Mouse (Mus musculus) heart, embryonic 11.5 days (tissue): ENCODE measurements at regions not wholly inside any gene's neighbourhood (a gene's known extent, or its start where the extent isn't known, plus 50 kb on each side); places are given as distances from the start of the nearest gene placed in this dataset.

Source experiments
- ATAC-seq: fragments of 200-750 bp; cut with Nextera tagmentation; replicated peaks from 2 replicates; pipeline ENCODE4 v1.8.0; 2017; ENCODE audit warnings: moderate library complexity; ENCODE audit not compliant: insufficient number of reproducible peaks, low FRiP score, low TSS enrichment
- H3K27ac ChIP-seq: fragments of 300-500 bp; sonication (generic); 2 replicates; pipeline ENCODE4 v1.5.1; 2014; ENCODE audit warnings: mild to moderate bottlenecking, low read depth, low read length
- H3K27me3 ChIP-seq: fragments of 300-500 bp; sonication (generic); 2 replicates; pipeline ENCODE4 v1.6.1; 2014; ENCODE audit warnings: mild to moderate bottlenecking, low read length, mixed read lengths; ENCODE audit not compliant: control insufficient read depth, insufficient read depth
- H3K36me3 ChIP-seq: fragments of 300-500 bp; sonication (generic); 2 replicates; pipeline ENCODE4 v1.6.1; 2014; ENCODE audit warnings: mild to moderate bottlenecking, low read length, moderate library complexity, mixed read lengths; ENCODE audit not compliant: control insufficient read depth, insufficient read depth
- H3K4me1 ChIP-seq: fragments of 300-500 bp; sonication (generic); 2 replicates; pipeline ENCODE4 v1.6.1; 2014; ENCODE audit warnings: low read length; ENCODE audit not compliant: control insufficient read depth, insufficient read depth
- H3K4me2 ChIP-seq: fragments of 300-500 bp; sonication (generic); 2 replicates; pipeline ENCODE4 v1.6.1; 2014; ENCODE audit warnings: mild to moderate bottlenecking, moderate library complexity
- H3K4me3 ChIP-seq: fragments of 300-500 bp; sonication (generic); 2 replicates; pipeline ENCODE4 v1.5.1; 2014; ENCODE audit warnings: low read depth, low read length
- H3K9ac ChIP-seq: fragments of 300-500 bp; sonication (generic); 2 replicates; pipeline ENCODE4 v1.6.1; 2014; ENCODE audit warnings: mild to moderate bottlenecking, low read depth, low read length, moderate library complexity
- H3K9me3 ChIP-seq: fragments of 300-500 bp; sonication (generic); replicated peaks from 2 replicates; pipeline ENCODE4 v1.6.1; 2016; ENCODE audit warnings: low read length; ENCODE audit not compliant: control insufficient read depth
- WGBS: fragments of 180-500 bp; shearing (Covaris S2); extraction: QIAGEN DNeasy Blood & Tissue Kit; methylation state at CpG from one replicate; pipeline ENCODE4 v1.1.7; 2014; ENCODE audit not compliant: insufficient replicate concordance; 5-methylcytosine and 5-hydroxymethylcytosine counted together

DNA sequence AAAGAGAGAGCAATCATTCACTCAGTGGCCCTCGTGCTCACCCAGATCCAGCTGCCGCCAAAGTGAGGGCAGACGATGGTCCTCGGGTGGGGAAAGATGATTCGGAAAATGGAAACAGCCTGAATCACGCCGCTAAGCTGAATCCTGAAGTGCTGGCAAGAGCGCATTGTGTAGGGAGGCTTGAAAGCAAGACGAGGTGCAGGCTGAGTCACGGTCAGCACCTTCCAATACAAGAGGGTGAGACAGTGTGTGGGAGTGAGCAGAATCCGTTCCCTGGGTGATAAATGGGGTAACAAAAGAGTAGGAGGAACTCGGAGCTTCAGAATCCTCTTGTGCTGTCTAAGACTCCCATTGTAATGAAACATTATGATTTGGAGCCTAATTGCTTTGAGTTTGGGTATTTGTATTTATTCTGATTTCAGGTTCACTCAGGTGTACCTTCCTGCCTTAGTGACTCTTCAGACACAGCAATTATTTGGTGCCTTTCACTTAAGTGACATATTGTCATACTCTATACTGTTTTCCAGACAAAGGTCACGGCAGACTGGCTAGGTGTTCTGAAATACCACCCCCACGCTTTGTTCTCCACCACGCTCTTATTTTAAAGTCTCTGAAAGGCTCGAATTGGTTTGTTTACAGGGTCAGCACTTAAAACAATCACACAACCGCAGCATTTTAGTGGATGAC, 70.0 kb downstream of the Mbip start:
- 56% methylated on average over 17 of the region's 17 CpGs for WGBS
- Histone ChIP-seq H3K36me3 (no peaks in the 10 kb centered on the region), H3K9me3 (no peaks in the 10 kb centered on the region), H3K4me3 (no peak overlapping the region), H3K27me3 (no peaks in the 10 kb centered on the region), H3K27ac (no peak overlapping the region), H3K4me2 (no peak overlapping the region), H3K4me1 (no peaks in the 10 kb centered on the region), H3K9ac (no peak overlapping the region)
- ATAC-seq: no peak

DNA sequence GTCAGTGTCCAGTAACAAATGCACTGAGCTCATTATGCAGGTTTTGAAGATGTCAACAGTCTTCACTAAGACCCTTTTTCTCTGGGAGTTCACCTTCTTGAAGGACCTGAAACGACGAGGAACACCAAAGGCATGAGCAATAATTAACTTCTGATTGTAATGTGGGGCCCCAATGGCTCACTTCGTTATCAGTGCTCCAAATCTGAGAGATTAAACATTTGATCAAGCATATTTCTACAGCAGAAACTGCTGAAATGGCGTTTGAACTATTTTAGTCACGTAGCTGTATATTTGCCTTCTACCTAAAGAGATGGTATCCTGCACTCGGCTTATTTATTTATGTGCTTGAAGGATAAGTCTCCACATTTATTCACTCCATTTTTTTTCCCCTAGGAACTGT, 80.6 kb downstream of the Mbip start:
- Histone ChIP-seq H3K9ac (no peak overlapping the region), H3K27me3 (no peaks in the 10 kb centered on the region), H3K27ac (no peak overlapping the region), H3K36me3 (no peaks in the 10 kb centered on the region), H3K4me3 (no peak overlapping the region), H3K9me3 (no peaks in the 10 kb centered on the region), H3K4me1 (no peaks in the 10 kb centered on the region), H3K4me2 (no peak overlapping the region)
- no peak for ATAC-seq
- WGBS: 76% methylated on average over 6 of the region's 6 CpGs

DNA sequence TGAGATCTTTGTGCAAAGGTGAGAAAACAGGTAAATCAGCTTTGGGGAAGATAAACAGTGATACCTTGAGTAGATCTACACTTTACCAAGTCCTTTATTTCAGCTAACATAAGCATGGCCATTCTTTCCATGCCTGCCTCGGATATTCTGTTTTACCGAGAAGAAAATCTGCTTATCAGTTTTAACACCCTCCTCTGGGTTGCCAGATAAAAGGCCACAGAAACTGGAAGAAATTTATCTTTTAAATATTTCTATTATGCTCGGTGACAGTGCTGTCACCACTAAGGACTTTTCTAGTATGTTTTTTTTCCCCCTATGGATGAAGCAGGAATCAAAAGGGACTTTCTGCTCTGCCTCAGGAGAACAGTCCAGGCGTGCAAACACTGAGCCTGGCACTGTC, 84.2 kb downstream of the Mbip start:
- H3K36me3 ChIP-seq: no peaks in the 10 kb centered on the region
- no peak for ATAC-seq
- H3K4me2 ChIP-seq: no peak overlapping the region
- no peak overlapping the region for H3K9ac ChIP-seq
- no peaks in the 10 kb centered on the region for H3K9me3 ChIP-seq
- no peak overlapping the region for H3K4me3 ChIP-seq
- no peaks in the 10 kb centered on the region for H3K27me3 ChIP-seq
- 53% methylated on average over 4 of the region's 4 CpGs for WGBS
- no peak overlapping the region for H3K27ac ChIP-seq
- H3K4me1 ChIP-seq: no peaks in the 10 kb centered on the region

DNA sequence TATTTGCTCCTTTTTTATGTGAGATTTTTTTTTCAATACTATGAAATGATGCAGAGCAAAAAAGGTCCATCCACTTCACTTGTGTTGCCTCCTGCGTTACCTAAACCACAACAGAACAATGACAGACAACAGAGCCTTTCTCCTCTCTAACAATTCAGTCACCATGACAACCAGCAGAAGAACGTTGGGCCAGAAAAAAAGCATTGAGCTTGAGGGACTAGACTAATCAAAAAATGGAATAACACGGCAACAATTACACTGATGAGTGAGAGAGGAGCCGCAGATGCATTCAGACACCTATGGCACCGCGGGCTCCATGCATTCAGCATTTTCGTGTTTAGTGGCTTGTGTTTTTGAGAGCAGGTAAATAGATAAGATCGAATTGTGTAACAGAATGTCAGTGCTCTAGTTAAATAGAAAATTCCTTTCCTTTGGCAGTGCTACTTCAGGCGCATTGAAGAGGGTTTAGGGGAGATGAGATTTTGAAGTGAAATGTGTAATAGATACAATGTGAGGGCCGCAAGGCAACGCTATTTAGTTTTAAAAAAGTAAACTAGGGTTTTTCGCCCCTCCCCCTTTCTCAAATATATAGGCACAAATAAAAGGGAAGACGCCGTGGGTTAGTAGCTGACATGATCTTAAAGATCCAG, 87.2 kb downstream of the Mbip start:
- Histone ChIP-seq H3K4me2 (no peak overlapping the region), H3K27me3 (no peaks in the 10 kb centered on the region), H3K4me3 (no peak overlapping the region), H3K36me3 (no peaks in the 10 kb centered on the region), H3K9me3 (no peaks in the 10 kb centered on the region), H3K27ac (no peak overlapping the region), H3K4me1 (no peaks in the 10 kb centered on the region), H3K9ac (no peak overlapping the region)
- no peak for ATAC-seq
- 80% methylated on average over 14 of the region's 14 CpGs for whole genome bisulfite sequencing

DNA sequence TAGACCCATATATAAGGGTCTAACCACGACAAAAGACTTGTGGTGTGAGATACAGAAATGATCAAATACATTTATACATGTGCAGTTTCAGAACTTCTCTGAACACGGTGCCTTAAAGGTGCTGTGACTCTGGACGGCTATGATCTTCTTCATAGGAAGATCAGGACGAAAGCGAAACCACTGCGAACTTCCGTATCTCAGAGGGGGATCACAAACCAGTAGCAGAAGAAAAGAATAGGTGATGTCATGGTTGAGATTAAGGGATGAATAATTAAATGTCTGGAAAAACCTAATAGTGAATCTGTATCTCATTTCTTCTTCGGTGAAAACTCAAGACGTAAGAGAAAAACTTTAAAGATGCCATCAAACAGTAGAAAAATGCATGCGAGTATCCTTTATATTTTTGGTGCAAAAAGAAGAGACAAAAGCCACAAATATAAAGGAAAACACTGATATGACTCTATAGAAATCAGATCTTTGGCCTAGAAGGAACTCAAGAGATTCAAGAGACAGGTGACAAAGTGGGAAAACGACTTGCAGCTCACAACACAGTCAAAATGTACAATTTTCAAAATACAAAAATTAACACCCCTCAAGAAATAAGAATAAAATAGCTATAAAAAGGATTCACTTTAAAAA, 89.3 kb downstream of the Mbip start:
- Histone ChIP-seq H3K9ac (no peak overlapping the region), H3K4me1 (no peaks in the 10 kb centered on the region), H3K4me3 (no peak overlapping the region), H3K27me3 (no peaks in the 10 kb centered on the region), H3K9me3 (no peaks in the 10 kb centered on the region), H3K27ac (no peak overlapping the region), H3K4me2 (no peak overlapping the region), H3K36me3 (no peaks in the 10 kb centered on the region)
- ATAC-seq: no peak
- 82% methylated on average over 11 of the region's 11 CpGs for whole genome bisulfite sequencing

DNA sequence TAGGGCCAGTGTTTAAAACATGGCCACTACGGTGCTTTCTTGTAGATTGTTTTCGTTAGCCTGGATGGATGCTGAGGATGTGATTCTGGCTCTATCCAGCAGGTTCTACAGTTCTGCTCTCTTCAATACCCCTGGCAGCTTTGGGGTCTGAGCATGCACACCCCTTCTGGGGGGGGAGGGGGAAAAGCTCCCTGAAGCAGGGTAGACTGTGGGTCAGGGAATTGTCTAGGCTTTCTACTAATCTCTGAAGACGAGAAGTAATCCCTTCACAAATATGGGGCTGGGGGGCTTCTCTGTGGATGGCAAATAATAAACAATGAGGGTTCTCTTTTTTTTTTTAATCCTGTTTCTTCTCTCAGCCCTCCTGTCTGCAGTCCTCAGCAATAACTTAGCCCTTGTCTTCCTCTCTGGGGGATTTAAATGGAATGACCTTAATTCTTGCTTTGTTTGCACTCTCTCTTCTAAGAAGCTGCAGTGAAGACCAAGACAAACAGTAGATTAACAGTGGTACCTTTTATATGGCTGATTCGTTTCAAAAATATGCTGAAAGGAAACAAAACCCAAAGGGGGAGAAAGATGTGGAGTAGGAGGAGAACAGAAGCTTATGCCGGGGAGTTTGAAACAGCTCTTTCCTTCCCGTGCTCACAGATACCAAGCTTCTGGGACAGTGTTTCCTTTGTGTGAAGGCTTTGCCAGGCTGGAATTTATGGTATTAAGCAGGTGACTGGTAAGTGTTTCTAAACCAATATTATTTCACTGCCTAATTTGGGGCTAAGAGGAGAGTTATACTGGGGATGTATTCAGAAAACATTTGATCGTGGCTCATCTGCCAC, 92.9 kb downstream of the Mbip start:
- H3K9me3 ChIP-seq: no peaks in the 10 kb centered on the region
- no peak overlapping the region for H3K4me2 ChIP-seq
- no peak overlapping the region for H3K27ac ChIP-seq
- no peaks in the 10 kb centered on the region for H3K36me3 ChIP-seq
- no peaks in the 10 kb centered on the region for H3K4me1 ChIP-seq
- H3K9ac ChIP-seq: no peak overlapping the region
- WGBS: 53% methylated on average over 7 of the region's 7 CpGs
- H3K27me3 ChIP-seq: no peaks in the 10 kb centered on the region
- ATAC-seq: no peak
- no peak overlapping the region for H3K4me3 ChIP-seq

DNA sequence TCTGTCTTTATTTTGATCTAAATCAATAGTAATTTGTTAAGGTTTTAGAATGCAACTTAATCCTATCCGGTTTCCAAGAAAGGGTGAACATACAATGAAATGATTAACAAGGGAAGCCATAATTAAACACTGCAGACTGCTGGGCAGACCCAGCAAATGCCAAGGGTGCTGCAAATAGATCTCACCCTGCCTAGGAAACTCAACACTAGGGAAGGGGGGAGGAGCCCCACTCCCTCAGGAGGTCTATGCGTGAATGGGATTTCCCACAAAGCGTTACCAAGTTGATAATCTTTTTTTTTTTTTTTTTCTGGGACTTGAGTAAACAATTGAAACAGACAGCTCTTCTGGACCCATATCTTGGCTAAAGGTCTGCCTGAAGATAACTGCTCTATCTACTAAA, 95.4 kb downstream of the Mbip start:
- ATAC-seq: no peak
- Histone ChIP-seq H3K4me1 (no peaks in the 10 kb centered on the region), H3K27ac (no peak overlapping the region), H3K9ac (no peak overlapping the region), H3K27me3 (no peaks in the 10 kb centered on the region), H3K9me3 (no peaks in the 10 kb centered on the region), H3K4me2 (no peak overlapping the region), H3K36me3 (no peaks in the 10 kb centered on the region), H3K4me3 (no peak overlapping the region)
- WGBS: 20% methylated on average over 3 of the region's 3 CpGs

DNA sequence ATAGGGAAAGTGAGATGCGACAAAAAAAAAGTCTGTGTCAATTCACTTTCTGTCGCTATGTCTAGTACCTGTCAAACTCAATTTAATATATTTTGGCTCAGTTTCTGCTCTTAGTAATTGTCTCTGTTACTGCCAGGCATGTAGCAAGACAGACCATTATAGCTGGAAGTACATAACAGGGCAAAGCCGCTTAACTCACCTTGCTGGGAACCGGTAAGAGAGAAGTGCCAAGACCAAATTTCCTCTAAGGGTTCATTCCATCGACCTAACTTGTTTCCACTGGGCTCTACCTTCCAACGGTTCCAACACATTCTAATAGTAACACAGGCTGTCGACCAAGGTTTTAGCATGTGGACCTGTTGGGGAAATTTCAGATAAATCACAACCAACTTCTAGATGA, 99.3 kb downstream of the Mbip start:
- Histone ChIP-seq H3K4me1 (no peaks in the 10 kb centered on the region), H3K27ac (no peak overlapping the region), H3K9ac (no peak overlapping the region), H3K36me3 (no peaks in the 10 kb centered on the region), H3K4me2 (no peak overlapping the region), H3K9me3 (no peaks in the 10 kb centered on the region), H3K27me3 (no peaks in the 10 kb centered on the region), H3K4me3 (no peak overlapping the region)
- 88% methylated on average over 7 of the region's 7 CpGs for WGBS
- no peak for ATAC-seq
